Mouse (Mus musculus) stomach, embryonic 16.5 days (tissue): ENCODE results near the gene Mief1. TPM values are rescaled to one million over a fixed set of nuclear protein-coding genes. Genes with fewer than 3 reads are reported as not detected.
A peak's percentile ranks its signal among the peaks of the same experiment; 100 is the strongest.

Experiments used
- ATAC-seq: fragments of 200-750 bp; cut with Nextera tagmentation; 2 replicates; pipeline ENCODE4 v1.8.0; 2017; ENCODE audit warnings: moderate number of reproducible peaks, moderate TSS enrichment; ENCODE audit not compliant: insufficient read depth, low FRiP score
- H3K27ac ChIP-seq: fragments of 300-500 bp; sonication (generic); 2 replicates; pipeline ENCODE4 v1.5.1; 2014; ENCODE audit warnings: low read length
- H3K27me3 ChIP-seq: fragments of 300-500 bp; sonication (generic); 2 replicates; pipeline ENCODE4 v1.6.1; 2014; ENCODE audit warnings: low read length, control low read depth, mixed read lengths; ENCODE audit not compliant: control insufficient read depth, insufficient read depth
- H3K36me3 ChIP-seq: fragments of 300-500 bp; sonication (generic); 2 replicates; pipeline ENCODE4 v1.6.1; 2014; ENCODE audit warnings: low read length; ENCODE audit not compliant: control insufficient read depth, insufficient read depth
- H3K4me1 ChIP-seq: fragments of 300-500 bp; sonication (generic); 2 replicates; pipeline ENCODE4 v1.6.1; 2014; ENCODE audit warnings: low read length, control low read depth, mixed read lengths; ENCODE audit not compliant: control insufficient read depth, insufficient read depth
- H3K4me2 ChIP-seq: fragments of 300-500 bp; sonication (generic); 2 replicates; pipeline ENCODE4 v1.6.1; 2014; ENCODE audit warnings: low read depth, low read length, mixed read lengths
- H3K4me3 ChIP-seq: fragments of 300-500 bp; sonication (generic); replicated peaks from 2 replicates; pipeline ENCODE4 v1.5.1; 2014; ENCODE audit warnings: mild to moderate bottlenecking, low read length
- H3K9ac ChIP-seq: fragments of 300-500 bp; sonication (generic); 2 replicates; pipeline ENCODE4 v1.6.1; 2014; ENCODE audit warnings: low read length
- H3K9me3 ChIP-seq: fragments of 300-500 bp; sonication (generic); replicated peaks from 2 replicates; pipeline ENCODE4 v1.6.1; 2016; ENCODE audit warnings: low read length, control low read depth; ENCODE audit not compliant: control insufficient read depth
- WGBS: fragments of 180-500 bp; shearing (Covaris S2); extraction: QIAGEN DNeasy Blood & Tissue Kit; methylation state at CpG from one replicate; pipeline ENCODE4 v1.1.7; 2014; 5-methylcytosine and 5-hydroxymethylcytosine counted together
- polyA plus RNA-seq: library from polyadenylated mRNA; unstranded; fragments of >200 nt; fragmentation: Nextera tagmentation; extraction: Ambion mirVana; gene quantifications from 2 replicates; pipeline ENCODE4 v1.2.1, GENCODE M21; 2015

Gene Mief1
- polyA plus RNA-seq, 1 experiment from 2014 or later, result 30.4 TPM

DNA sequence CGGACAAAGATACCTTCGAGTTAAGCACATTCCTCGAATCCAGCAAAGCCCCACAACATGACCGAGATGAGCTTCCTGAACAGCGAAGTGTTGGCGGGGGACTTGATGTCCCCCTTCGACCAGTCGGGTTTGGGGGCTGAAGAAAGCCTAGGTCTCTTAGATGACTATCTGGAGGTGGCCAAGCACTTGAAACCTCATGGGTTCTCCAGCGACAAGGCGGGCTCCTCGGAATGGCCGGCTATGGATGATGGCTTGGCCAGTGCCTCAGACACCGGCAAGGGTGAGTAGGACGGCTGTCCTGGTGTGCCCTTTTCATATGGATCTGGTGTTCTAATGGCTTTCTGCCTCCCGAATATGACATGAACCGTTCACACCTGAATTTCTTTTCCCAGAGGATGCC, 22.4 kb downstream of the Mief1 start:
- Histone ChIP-seq H3K4me3 (peak overlapping the region; percentile 100), H3K27me3 (no peaks in the 10 kb centered on the region), H3K4me1 (peaks cover 37% of the 10 kb centered on the region), H3K36me3 (peaks cover 20% of the 10 kb centered on the region), H3K4me2 (peak overlapping the region; percentile 94), H3K9me3 (no peaks in the 10 kb centered on the region), H3K9ac (peak overlapping the region; percentile 100), H3K27ac (peak overlapping the region; percentile 99)
- 2% methylated on average over 16 of the region's 16 CpGs for WGBS
- ATAC-seq, result no peak

DNA sequence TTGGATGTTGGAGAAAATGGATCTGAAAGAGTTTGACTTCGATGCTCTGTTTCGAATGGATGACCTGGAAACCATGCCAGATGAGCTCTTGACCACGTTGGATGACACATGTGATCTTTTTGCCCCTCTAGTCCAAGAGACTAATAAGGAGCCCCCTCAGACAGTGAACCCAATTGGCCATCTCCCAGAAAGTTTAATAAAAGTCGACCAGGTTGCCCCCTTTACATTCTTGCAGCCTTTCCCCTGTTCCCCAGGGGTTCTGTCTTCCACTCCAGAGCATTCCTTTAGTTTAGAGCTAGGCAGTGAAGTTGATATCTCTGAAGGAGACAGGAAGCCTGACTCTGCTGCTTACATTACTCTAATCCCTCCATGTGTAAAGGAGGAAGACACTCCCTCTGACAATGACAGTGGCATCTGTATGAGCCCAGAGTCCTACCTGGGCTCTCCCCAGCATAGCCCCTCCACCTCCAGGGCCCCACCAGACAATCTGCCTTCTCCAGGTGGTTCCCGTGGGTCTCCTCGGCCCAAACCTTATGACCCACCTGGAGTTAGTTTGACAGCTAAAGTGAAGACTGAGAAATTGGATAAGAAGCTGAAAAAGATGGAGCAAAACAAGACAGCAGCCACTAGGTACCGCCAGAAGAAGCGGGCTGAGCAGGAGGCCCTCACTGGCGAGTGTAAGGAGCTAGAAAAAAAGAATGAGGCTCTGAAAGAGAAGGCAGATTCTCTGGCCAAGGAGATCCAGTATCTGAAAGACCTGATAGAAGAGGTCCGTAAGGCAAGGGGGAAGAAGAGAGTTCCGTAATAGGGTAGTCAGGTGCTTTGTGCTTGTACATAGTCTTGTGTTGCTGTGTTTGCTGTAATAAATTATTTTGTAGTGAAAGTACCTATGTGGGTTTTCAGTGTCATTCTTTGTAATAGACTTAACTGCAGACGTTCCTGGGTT, 23.1 kb downstream of the Mief1 start:
- Histone ChIP-seq H3K4me2 (peak overlapping the region; percentile 94), H3K4me1 (peaks cover 37% of the 10 kb centered on the region), H3K9me3 (no peaks in the 10 kb centered on the region), H3K27ac (peak overlapping the region; percentile 99), H3K4me3 (peak overlapping the region; percentile 100), H3K27me3 (no peaks in the 10 kb centered on the region), H3K36me3 (peaks cover 14% of the 10 kb centered on the region), H3K9ac (peak overlapping the region; percentile 100)
- WGBS, result 45% methylated on average over 12 of the region's 12 CpGs
- no peak for ATAC-seq

- peak overlapping the region; percentile 94 for H3K4me2 ChIP-seq
- H3K9me3 ChIP-seq, result no peaks in the 10 kb centered on the region
- H3K4me1 ChIP-seq, result peaks cover 39% of the 10 kb centered on the region
- H3K9ac ChIP-seq, result peak overlapping the region; percentile 26; the same call in 1 of the 2 replicates
- WGBS, result 10% methylated on average over 4 of the region's 4 CpGs
- peak overlapping the region; percentile 100 for H3K4me3 ChIP-seq
- H3K27ac ChIP-seq, result peak overlapping the region; percentile 99
- no peak for ATAC-seq
- no peaks in the 10 kb centered on the region for H3K27me3 ChIP-seq
- peaks cover 14% of the 10 kb centered on the region for H3K36me3 ChIP-seq
Observed at GRCm38 (mm10) chr15:80257602-80258239, 23.9 kb downstream of the Mief1 start.

GRCm38 (mm10) chr15:80258240-80259170, 24.7 kb downstream of the Mief1 start:
- Histone ChIP-seq H3K4me2 (peak overlapping the region; percentile 94; the same call in 1 of the 2 replicates), H3K4me1 (peaks cover 44% of the 10 kb centered on the region), H3K9me3 (no peaks in the 10 kb centered on the region), H3K27ac (peak overlapping the region; percentile 99), H3K4me3 (no peak overlapping the region), H3K36me3 (peaks cover 14% of the 10 kb centered on the region), H3K9ac (peak overlapping the region; percentile 26; the same call in 1 of the 2 replicates), H3K27me3 (no peaks in the 10 kb centered on the region)
- WGBS, result 44% methylated on average over 11 of the region's 11 CpGs
- no peak for ATAC-seq

GRCm38 (mm10) chr15:80259406-80260045, 25.7 kb downstream of the Mief1 start:
- Histone ChIP-seq H3K9me3 (no peaks in the 10 kb centered on the region), H3K9ac (no peak overlapping the region), H3K36me3 (peaks cover 14% of the 10 kb centered on the region), H3K27me3 (no peaks in the 10 kb centered on the region), H3K4me1 (peaks cover 36% of the 10 kb centered on the region), H3K27ac (0 out of 2 replicates have a peak overlapping the region, but pooled peaks have one; percentile 99), H3K4me2 (no peak overlapping the region), H3K4me3 (no peak overlapping the region)
- 76% methylated on average over 8 of the region's 8 CpGs for WGBS
- ATAC-seq, result no peak

- H3K4me2 ChIP-seq, result no peak overlapping the region
- no peak overlapping the region for H3K9ac ChIP-seq
- H3K4me3 ChIP-seq, result no peak overlapping the region
- ATAC-seq, result no peak
- no peaks in the 10 kb centered on the region for H3K9me3 ChIP-seq
- peaks cover 14% of the 10 kb centered on the region for H3K36me3 ChIP-seq
- peaks cover 36% of the 10 kb centered on the region for H3K4me1 ChIP-seq
- H3K27ac ChIP-seq, result no peak overlapping the region; the same call in 1 of the 2 replicates
- 7% methylated on average over 3 of the region's 3 CpGs for WGBS
- no peaks in the 10 kb centered on the region for H3K27me3 ChIP-seq
Observed at GRCm38 (mm10) chr15:80260677-80261076, 26.9 kb downstream of the Mief1 start.

- Histone ChIP-seq H3K27me3 (no peaks in the 10 kb centered on the region), H3K9ac (no peak overlapping the region), H3K4me1 (peaks cover 36% of the 10 kb centered on the region), H3K27ac (no peak overlapping the region), H3K36me3 (peaks cover 12% of the 10 kb centered on the region), H3K4me2 (no peak overlapping the region), H3K4me3 (no peak overlapping the region), H3K9me3 (no peaks in the 10 kb centered on the region)
- no peak for ATAC-seq
- 79% methylated on average over 7 of the region's 7 CpGs for WGBS
Observed at GRCm38 (mm10) chr15:80261100-80261499, 27.3 kb downstream of the Mief1 start.
